Comparison of ENCODE assay signal across 28 mouse cellular contexts in genomic region chr6:101303501-101303900, GRCm38 (mm10).
A peak's percentile ranks its signal among the peaks of the same experiment; 100 is the strongest.
DNase-seq lines count a peak whose midpoint lies in the region; ATAC-seq and TF ChIP-seq lines count a peak whose summit lies in the region.
"Had no signal": no experiment of that assay in that cellular context is flagged by ENCODE, and none has a peak within 500 bp of the region (broad histone marks: within the 10 kb centered on the region; RNA-seq: fewer than 3 reads in every experiment).

No protein-coding gene starts in this region.

- TF ChIP-seq CTCF in liver, embryonic 14.5 days (IDR thresholded peaks at IDR 0.05; ENCODE audit: low read depth), result no peak

- H3K9me3 ChIP-seq in liver, embryonic 12.5 days (replicated peaks), result no peaks in the 10 kb centered on the region
- H3K9me3 ChIP-seq in liver, embryonic 14.5 days (ENCODE audit: control insufficient read depth, low read length), result no peaks in the 10 kb centered on the region
- H3K9me3 ChIP-seq: embryonic facial prominence, embryonic 12.5 days; embryonic facial prominence, embryonic 15.5 days; heart, embryonic 12.5 days; heart, embryonic 15.5 days; hindbrain, embryonic 10.5 days; hindbrain, embryonic 13.5 days had no signal

- H3K4me1 ChIP-seq in liver, embryonic 12.5 days, result 0 out of 2 replicates have a peak, but pooled peaks cover 3% of the 10 kb centered on the region
- H3K4me1 ChIP-seq in liver, embryonic 14.5 days (replicated peaks; ENCODE audit: control insufficient read depth in 2 of 2, insufficient read depth in 2 of 2, low read length in 1 of 2), result peaks cover 0 to 4% of the 10 kb centered on the region in 2 experiments; a peak in 2 of 4 replicates

- H3K27me3 ChIP-seq in liver, embryonic 12.5 days (replicated peaks), result no peaks in the 10 kb centered on the region
- no peaks in the 10 kb centered on the region for H3K27me3 ChIP-seq in liver, embryonic 14.5 days (ENCODE audit: control insufficient read depth, insufficient read depth, low read length)
- H3K27me3 ChIP-seq: CH12.LX; embryonic facial prominence, embryonic 12.5 days; embryonic facial prominence, embryonic 15.5 days; heart, embryonic 12.5 days; heart, embryonic 15.5 days had no signal

- no peak overlapping the region for H3K4me3 ChIP-seq in liver, embryonic 12.5 days
- H3K4me3 ChIP-seq in liver, embryonic 14.5 days (ENCODE audit: insufficient read depth in 1 of 2, low read depth in 2 of 2, low read length in 2 of 2), result no peak overlapping the region
- H3K4me3 ChIP-seq: embryonic facial prominence, embryonic 12.5 days; embryonic facial prominence, embryonic 15.5 days; gastrocnemius, adult 2 months; heart, embryonic 12.5 days; heart, embryonic 15.5 days; hindbrain, embryonic 10.5 days; hindbrain, embryonic 13.5 days had no signal

- peak; percentile 54; the same call in 1 of the 2 replicates for ATAC-seq in liver, embryonic 12.5 days
- peak; percentile 48; the same call in 1 of the 2 replicates for ATAC-seq in liver, embryonic 14.5 days (ENCODE audit: insufficient read depth)
- ATAC-seq in megakaryocyte-erythroid progenitor cell, adult 5-6 weeks (replicated peaks; ENCODE audit: low FRiP score, low TSS enrichment, poor library complexity, severe bottlenecking), result peak; percentile 23; the same call in 1 of the 2 replicates
- ATAC-seq: forebrain, embryonic 14.5 days; forebrain, postnatal 0 days; hindbrain, embryonic 16.5 days had no signal

- H3K27ac ChIP-seq in liver, embryonic 12.5 days, result no peak overlapping the region
- H3K27ac ChIP-seq in liver, embryonic 14.5 days, result no peak overlapping the region
- H3K27ac ChIP-seq: embryonic facial prominence, embryonic 12.5 days; embryonic facial prominence, embryonic 15.5 days; gastrocnemius, adult 2 months; heart, embryonic 15.5 days; hindbrain, embryonic 10.5 days; hindbrain, embryonic 13.5 days had no signal

- WGBS in liver, embryonic 12.5 days (ENCODE audit: insufficient replicate concordance), result 52% methylated on average over 1 of the region's 1 CpGs
- 32% methylated on average over 1 of the region's 1 CpGs for WGBS in liver, embryonic 14.5 days (ENCODE audit: insufficient replicate concordance)

- TF ChIP-seq EP300 in liver, embryonic 14.5 days (IDR thresholded peaks at IDR 0.05; ENCODE audit: low read depth), result no peak

- no peak overlapping the region for H3K4me2 ChIP-seq in liver, embryonic 12.5 days
- no peak overlapping the region for H3K4me2 ChIP-seq in liver, embryonic 14.5 days (ENCODE audit: low read depth)
- H3K4me2 ChIP-seq: embryonic facial prominence, embryonic 12.5 days; embryonic facial prominence, embryonic 15.5 days; heart, embryonic 12.5 days; heart, embryonic 15.5 days; hindbrain, embryonic 13.5 days had no signal

- no peak for DNase-seq in liver
- DNase-seq in liver, embryonic 14.5 days (ENCODE audit: low read depth in 3 of 3, low spot score in 3 of 3), result no peak
- DNase-seq in right cerebral cortex, postnatal 36 days (ENCODE audit: low spot score in 2 of 2), result no peak
- no peak for DNase-seq in gastrocnemius, adult 8-10 months (ENCODE audit: low spot score in 2 of 2)
- DNase-seq: adrenal gland, adult 2 months; adrenal gland, postnatal 14 days; B cell, adult 2 months; cerebellum, adult 11-12 months; cerebellum, adult 8-10 months; cerebellum, postnatal 14 days; forebrain, postnatal 0 days; gastrocnemius, adult 2 months; gastrocnemius, postnatal 25 days; heart, adult 18-20 months; heart, postnatal 10 days; heart, postnatal 36 days had no signal

- no peak overlapping the region for H3K9ac ChIP-seq in liver, embryonic 12.5 days
- H3K9ac ChIP-seq in liver, embryonic 14.5 days (replicated peaks), result no peak overlapping the region
- H3K9ac ChIP-seq: embryonic facial prominence, embryonic 12.5 days; embryonic facial prominence, embryonic 15.5 days; forebrain, postnatal 0 days; heart, embryonic 12.5 days; heart, embryonic 15.5 days; hindbrain, embryonic 13.5 days had no signal

- H3K36me3 ChIP-seq in liver, embryonic 12.5 days, result no peaks in the 10 kb centered on the region
- H3K36me3 ChIP-seq in liver, embryonic 14.5 days (replicated peaks; ENCODE audit: control insufficient read depth, insufficient read depth, low read depth), result no peaks in the 10 kb centered on the region
- H3K36me3 ChIP-seq: G1E; heart, embryonic 15.5 days; hindbrain, embryonic 13.5 days had no signal
